Mouse (Mus musculus): ENCODE data around the gene St7. TPM values are rescaled to one million over a fixed set of nuclear protein-coding genes. Genes with fewer than 3 reads are reported as not detected.

St7 gene
- polyA plus RNA-seq, 1 experiment from 2014 or later, result 22.4 TPM

DNA sequence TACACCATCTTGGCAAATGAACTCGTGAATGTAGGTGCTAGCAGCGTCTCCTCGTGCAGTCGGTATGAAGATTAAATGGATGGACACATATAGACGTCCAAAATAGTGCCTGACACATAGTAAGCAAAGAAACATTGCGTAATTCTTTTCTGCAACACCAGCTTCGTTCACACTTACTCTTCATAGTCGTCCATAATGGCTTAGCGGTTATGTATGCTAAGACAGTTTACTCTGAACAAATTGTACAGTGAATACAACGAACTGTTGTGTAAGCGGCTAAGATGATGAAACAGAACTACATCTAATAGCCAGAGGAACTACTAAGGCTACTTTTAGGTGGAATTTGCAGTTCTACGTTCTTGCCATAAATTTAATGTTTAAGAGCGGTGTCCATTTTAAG, 55.0 kb downstream of the St7 start:
- H3K4me2 ChIP-seq (replicated peaks; ENCODE audit: low read depth, low read length), result no peak overlapping the region
- H3K27me3 ChIP-seq (ENCODE audit: control insufficient read depth, insufficient read depth, low read length), result no peaks in the 10 kb centered on the region
- H3K9ac ChIP-seq (ENCODE audit: low read depth, low read length), result no peak overlapping the region
- WGBS, result 88% methylated on average over 13 of the region's 13 CpGs
- H3K36me3 ChIP-seq (ENCODE audit: control insufficient read depth, insufficient read depth, low read length), result no peaks in the 10 kb centered on the region
- no peak overlapping the region for H3K27ac ChIP-seq (ENCODE audit: low read depth, low read length)
- H3K4me1 ChIP-seq (ENCODE audit: control insufficient read depth, insufficient read depth, low read length), result 0 out of 2 replicates have a peak, but pooled peaks cover 7% of the 10 kb centered on the region
- H3K4me3 ChIP-seq (ENCODE audit: low read length), result no peak overlapping the region
- no peaks in the 10 kb centered on the region for H3K9me3 ChIP-seq (ENCODE audit: control insufficient read depth, low read length)
- no peak for ATAC-seq (ENCODE audit: low FRiP score, low TSS enrichment)

- H3K27me3 ChIP-seq (ENCODE audit: control insufficient read depth, insufficient read depth, low read length), result no peaks in the 10 kb centered on the region
Observed at GRCm38 (mm10) chr6:17748866-17749582, 56.3 kb downstream of the St7 start.

GRCm38 (mm10) chr6:17749596-17749995, 56.9 kb downstream of the St7 start:
- no peaks in the 10 kb centered on the region for H3K9me3 ChIP-seq (ENCODE audit: control insufficient read depth, low read length)
- H3K27ac ChIP-seq (ENCODE audit: low read depth, low read length), result no peak overlapping the region
- H3K4me1 ChIP-seq (ENCODE audit: control insufficient read depth, insufficient read depth, low read length), result 0 out of 2 replicates have a peak, but pooled peaks cover 7% of the 10 kb centered on the region
- peak overlapping the region; percentile 38; the same call in 1 of the 2 replicates for H3K4me3 ChIP-seq (ENCODE audit: low read length)
- peak overlapping the region; percentile 60 for H3K4me2 ChIP-seq (replicated peaks; ENCODE audit: low read depth, low read length)
- WGBS, result 59% methylated on average over 3 of the region's 3 CpGs
- H3K27me3 ChIP-seq (ENCODE audit: control insufficient read depth, insufficient read depth, low read length), result no peaks in the 10 kb centered on the region
- no peak overlapping the region for H3K9ac ChIP-seq (ENCODE audit: low read depth, low read length)
- no peak for ATAC-seq (ENCODE audit: low FRiP score, low TSS enrichment)
- no peaks in the 10 kb centered on the region for H3K36me3 ChIP-seq (ENCODE audit: control insufficient read depth, insufficient read depth, low read length)

More at GRCm38 (mm10) chr6:17748866-17749582, 56.3 kb downstream of the St7 start:
- H3K36me3 ChIP-seq (ENCODE audit: control insufficient read depth, insufficient read depth, low read length), result no peaks in the 10 kb centered on the region
- H3K27ac ChIP-seq (ENCODE audit: low read depth, low read length), result no peak overlapping the region
- H3K4me2 ChIP-seq (replicated peaks; ENCODE audit: low read depth, low read length), result peak overlapping the region; percentile 60
- H3K9ac ChIP-seq (ENCODE audit: low read depth, low read length), result peak overlapping the region; percentile 56; the same call in 1 of the 2 replicates
- ATAC-seq (ENCODE audit: low FRiP score, low TSS enrichment), result peak; percentile 100
- no peaks in the 10 kb centered on the region for H3K9me3 ChIP-seq (ENCODE audit: control insufficient read depth, low read length)
- WGBS, result 4% methylated on average over 18 of the region's 18 CpGs
- H3K4me3 ChIP-seq (ENCODE audit: low read length), result peak overlapping the region; percentile 38
- H3K4me1 ChIP-seq (ENCODE audit: control insufficient read depth, insufficient read depth, low read length), result 0 out of 2 replicates have a peak, but pooled peaks cover 7% of the 10 kb centered on the region

GRCm38 (mm10) chr6:17750041-17750660, 57.4 kb downstream of the St7 start:
- H3K9me3 ChIP-seq (ENCODE audit: control insufficient read depth, low read length), result no peaks in the 10 kb centered on the region
- H3K4me2 ChIP-seq (replicated peaks; ENCODE audit: low read depth, low read length), result no peak overlapping the region
- no peak overlapping the region for H3K27ac ChIP-seq (ENCODE audit: low read depth, low read length)
- no peak for ATAC-seq (ENCODE audit: low FRiP score, low TSS enrichment)
- H3K36me3 ChIP-seq (ENCODE audit: control insufficient read depth, insufficient read depth, low read length), result no peaks in the 10 kb centered on the region
- 82% methylated on average over 9 of the region's 9 CpGs for WGBS
- no peak overlapping the region for H3K9ac ChIP-seq (ENCODE audit: low read depth, low read length)
- H3K4me3 ChIP-seq (ENCODE audit: low read length), result no peak overlapping the region
- 0 out of 2 replicates have a peak, but pooled peaks cover 7% of the 10 kb centered on the region for H3K4me1 ChIP-seq (ENCODE audit: control insufficient read depth, insufficient read depth, low read length)
- no peaks in the 10 kb centered on the region for H3K27me3 ChIP-seq (ENCODE audit: control insufficient read depth, insufficient read depth, low read length)

- Histone ChIP-seq H3K27ac (ENCODE audit: low read depth, low read length) (no peak overlapping the region), H3K27me3 (ENCODE audit: control insufficient read depth, insufficient read depth, low read length) (no peaks in the 10 kb centered on the region), H3K9ac (ENCODE audit: low read depth, low read length) (no peak overlapping the region), H3K4me2 (replicated peaks; ENCODE audit: low read depth, low read length) (no peak overlapping the region), H3K4me3 (ENCODE audit: low read length) (no peak overlapping the region), H3K9me3 (ENCODE audit: control insufficient read depth, low read length) (no peaks in the 10 kb centered on the region), H3K36me3 (ENCODE audit: control insufficient read depth, insufficient read depth, low read length) (no peaks in the 10 kb centered on the region), H3K4me1 (ENCODE audit: control insufficient read depth, insufficient read depth, low read length) (peaks cover 10% of the 10 kb centered on the region; the same call in 1 of the 2 replicates)
- ATAC-seq (ENCODE audit: low FRiP score, low TSS enrichment), result no peak
- WGBS, result 87% methylated on average over 6 of the region's 6 CpGs
Observed at GRCm38 (mm10) chr6:17750957-17751356, 58.2 kb downstream of the St7 start.

- Histone ChIP-seq H3K9ac (ENCODE audit: low read depth, low read length) (no peak overlapping the region), H3K4me2 (replicated peaks; ENCODE audit: low read depth, low read length) (no peak overlapping the region), H3K27ac (ENCODE audit: low read depth, low read length) (no peak overlapping the region), H3K4me1 (ENCODE audit: control insufficient read depth, insufficient read depth, low read length) (peaks cover 3% of the 10 kb centered on the region; the same call in 1 of the 2 replicates), H3K9me3 (ENCODE audit: control insufficient read depth, low read length) (no peaks in the 10 kb centered on the region), H3K36me3 (ENCODE audit: control insufficient read depth, insufficient read depth, low read length) (no peaks in the 10 kb centered on the region), H3K4me3 (ENCODE audit: low read length) (no peak overlapping the region), H3K27me3 (ENCODE audit: control insufficient read depth, insufficient read depth, low read length) (no peaks in the 10 kb centered on the region)
- no peak for ATAC-seq (ENCODE audit: low FRiP score, low TSS enrichment)
- WGBS, result 80% methylated on average over 6 of the region's 6 CpGs
Observed at GRCm38 (mm10) chr6:17755902-17756301, 63.2 kb downstream of the St7 start.

GRCm38 (mm10) chr6:17758568-17758967, 65.8 kb downstream of the St7 start:
- H3K36me3 ChIP-seq (ENCODE audit: control insufficient read depth, insufficient read depth, low read length), result no peaks in the 10 kb centered on the region
- H3K9ac ChIP-seq (ENCODE audit: low read depth, low read length), result no peak overlapping the region
- no peak overlapping the region for H3K27ac ChIP-seq (ENCODE audit: low read depth, low read length)
- no peaks in the 10 kb centered on the region for H3K27me3 ChIP-seq (ENCODE audit: control insufficient read depth, insufficient read depth, low read length)
- H3K4me2 ChIP-seq (replicated peaks; ENCODE audit: low read depth, low read length), result no peak overlapping the region
- ATAC-seq (ENCODE audit: low FRiP score, low TSS enrichment), result no peak
- H3K9me3 ChIP-seq (ENCODE audit: control insufficient read depth, low read length), result no peaks in the 10 kb centered on the region
- no peak overlapping the region for H3K4me3 ChIP-seq (ENCODE audit: low read length)
- peaks cover 3% of the 10 kb centered on the region; the same call in 1 of the 2 replicates for H3K4me1 ChIP-seq (ENCODE audit: control insufficient read depth, insufficient read depth, low read length)
- WGBS, result 89% methylated on average over 4 of the region's 4 CpGs

DNA sequence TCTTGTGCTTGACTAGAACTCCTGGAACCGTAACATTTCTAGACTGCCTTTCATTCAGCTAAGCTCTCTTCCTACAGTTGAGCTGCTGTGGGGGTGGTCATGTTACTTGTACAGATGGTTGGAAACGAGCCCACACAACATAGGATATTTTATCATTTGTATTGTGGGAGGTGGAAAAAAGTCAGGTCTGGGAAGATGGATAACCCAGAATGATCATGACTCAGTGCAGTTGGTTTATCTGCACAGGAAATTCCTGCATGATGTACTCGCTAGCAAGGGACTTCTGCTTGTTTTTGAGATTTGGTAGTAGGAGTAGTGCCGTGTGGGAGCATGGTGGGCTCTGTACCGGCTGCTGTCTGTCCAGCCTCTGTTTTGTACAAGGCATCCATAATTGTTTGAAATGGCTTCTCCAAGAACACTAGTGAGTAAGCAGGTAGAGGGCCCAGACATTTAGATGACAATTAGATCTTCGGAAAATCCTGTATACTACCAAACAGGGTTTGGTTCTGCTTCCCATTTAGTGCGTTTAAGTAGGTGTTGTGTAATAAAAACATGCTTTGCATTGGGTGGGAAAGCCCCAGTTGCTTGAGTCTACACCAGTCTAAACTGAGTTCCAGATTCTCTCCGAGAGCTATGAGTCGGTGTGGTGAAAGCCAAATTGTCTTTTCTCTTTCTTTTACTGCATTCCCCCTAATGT, 71.4 kb downstream of the St7 start:
- H3K27me3 ChIP-seq (ENCODE audit: control insufficient read depth, insufficient read depth, low read length), result no peaks in the 10 kb centered on the region
- H3K9ac ChIP-seq (ENCODE audit: low read depth, low read length), result no peak overlapping the region
- no peaks in the 10 kb centered on the region for H3K36me3 ChIP-seq (ENCODE audit: control insufficient read depth, insufficient read depth, low read length)
- no peaks in the 10 kb centered on the region for H3K4me1 ChIP-seq (ENCODE audit: control insufficient read depth, insufficient read depth, low read length)
- ATAC-seq (ENCODE audit: low FRiP score, low TSS enrichment), result no peak
- 60% methylated on average over 9 of the region's 9 CpGs for WGBS
- H3K27ac ChIP-seq (ENCODE audit: low read depth, low read length), result no peak overlapping the region
- H3K4me2 ChIP-seq (replicated peaks; ENCODE audit: low read depth, low read length), result no peak overlapping the region
- no peak overlapping the region for H3K4me3 ChIP-seq (ENCODE audit: low read length)
- H3K9me3 ChIP-seq (ENCODE audit: control insufficient read depth, low read length), result no peaks in the 10 kb centered on the region

DNA sequence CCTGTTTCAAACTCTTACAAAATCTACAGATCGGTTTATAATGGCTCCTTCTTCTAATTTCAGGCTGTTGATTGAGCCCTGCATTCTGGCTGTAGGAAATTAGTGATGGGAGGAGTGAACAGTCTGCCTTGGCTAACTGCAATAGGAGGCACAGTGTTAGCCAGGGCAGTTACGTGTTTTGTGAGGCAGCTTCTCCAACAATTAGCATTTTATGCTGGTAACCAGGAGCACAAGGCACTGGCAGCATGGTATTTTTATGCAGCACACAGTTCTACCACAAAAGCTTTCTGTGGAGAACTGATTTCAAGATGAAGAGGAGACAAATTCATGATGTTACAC, 71.9 kb downstream of the St7 start:
- Histone ChIP-seq H3K4me2 (replicated peaks; ENCODE audit: low read depth, low read length) (no peak overlapping the region), H3K9me3 (ENCODE audit: control insufficient read depth, low read length) (no peaks in the 10 kb centered on the region), H3K27ac (ENCODE audit: low read depth, low read length) (no peak overlapping the region), H3K9ac (ENCODE audit: low read depth, low read length) (no peak overlapping the region), H3K27me3 (ENCODE audit: control insufficient read depth, insufficient read depth, low read length) (no peaks in the 10 kb centered on the region), H3K36me3 (ENCODE audit: control insufficient read depth, insufficient read depth, low read length) (no peaks in the 10 kb centered on the region), H3K4me1 (ENCODE audit: control insufficient read depth, insufficient read depth, low read length) (no peaks in the 10 kb centered on the region), H3K4me3 (ENCODE audit: low read length) (no peak overlapping the region)
- 75% methylated on average over 2 of the region's 2 CpGs for WGBS
- no peak for ATAC-seq (ENCODE audit: low FRiP score, low TSS enrichment)
